Mouse (Mus musculus): ENCODE data around the gene Gtf2ird2.

GRCm38 (mm10) chr5:134237508-134237907 lies 53.7 kb downstream of the Gtf2ird2 start:
- no peak for TF ChIP-seq CTCF (IDR thresholded peaks at IDR 0.05; ENCODE audit: control insufficient read depth, insufficient read depth, insufficient replicate concordance, low read depth, low read length)
- TF ChIP-seq POLR2A (IDR thresholded peaks at IDR 0.05; ENCODE audit: control insufficient read depth, low read depth, low read length): no peak
